Mouse (Mus musculus): ENCODE measurements around the gene Slx4.
A peak's percentile ranks its signal among the peaks of the same experiment; 100 is the strongest.
"Not testable (repeated sequence)": the region's sequence is repeated elsewhere in the genome, so short reads cannot be mapped to it uniquely, and the experiment has no call there.

Gene Slx4

GRCm38 (mm10) chr16:4003489-4004398, at the start of gene Slx4:
Gene Slx4 (minus strand): TSS chr16:4003770.
- DNase-seq (ENCODE audit: low spot score): peak; percentile 90

DNA sequence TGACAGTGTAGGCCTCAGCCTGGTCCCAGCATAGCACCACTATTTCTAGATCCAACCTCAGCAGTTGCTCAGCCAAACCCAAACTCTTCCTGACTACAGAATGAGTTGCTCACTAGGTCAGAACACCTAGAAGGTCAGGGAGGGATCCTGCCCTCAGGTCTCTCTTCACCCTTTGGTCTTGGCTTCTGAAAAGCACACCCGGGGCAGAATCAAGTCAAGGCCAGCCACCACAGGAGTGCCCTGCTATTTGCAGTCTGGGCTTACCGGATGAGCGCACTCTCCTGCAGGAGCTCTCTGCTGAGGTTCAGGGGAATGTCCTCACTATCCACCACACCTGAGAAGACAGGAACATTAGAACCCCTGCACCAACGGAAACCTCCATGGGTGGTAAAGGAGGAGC, 49.0 kb upstream of the Slx4 start:
- DNase-seq (ENCODE audit: low spot score): no peak

GRCm38 (mm10) chr16:4045524-4045923, 42.0 kb upstream of the Slx4 start:
- no peak for DNase-seq (ENCODE audit: low spot score)

- no peak for DNase-seq (ENCODE audit: low spot score)
Observed at GRCm38 (mm10) chr16:4044093-4044492, 40.5 kb upstream of the Slx4 start.

GRCm38 (mm10) chr16:4041646-4042045, 38.1 kb upstream of the Slx4 start:
- DNase-seq (ENCODE audit: low spot score): no peak

- DNase-seq (ENCODE audit: low spot score): no peak
Observed at GRCm38 (mm10) chr16:4040206-4040605, 36.6 kb upstream of the Slx4 start.

GRCm38 (mm10) chr16:4037690-4038089, 34.1 kb upstream of the Slx4 start:
- no peak for DNase-seq (ENCODE audit: low spot score)

- DNase-seq (ENCODE audit: low spot score): no peak
Observed at GRCm38 (mm10) chr16:4036807-4037206, 33.2 kb upstream of the Slx4 start, which contains the start of gene Dnase1. Gene Dnase1 (plus strand): TSS chr16:4036942.

GRCm38 (mm10) chr16:4035575-4035974, 32.0 kb upstream of the Slx4 start:
- no peak for DNase-seq (ENCODE audit: low spot score)

DNA sequence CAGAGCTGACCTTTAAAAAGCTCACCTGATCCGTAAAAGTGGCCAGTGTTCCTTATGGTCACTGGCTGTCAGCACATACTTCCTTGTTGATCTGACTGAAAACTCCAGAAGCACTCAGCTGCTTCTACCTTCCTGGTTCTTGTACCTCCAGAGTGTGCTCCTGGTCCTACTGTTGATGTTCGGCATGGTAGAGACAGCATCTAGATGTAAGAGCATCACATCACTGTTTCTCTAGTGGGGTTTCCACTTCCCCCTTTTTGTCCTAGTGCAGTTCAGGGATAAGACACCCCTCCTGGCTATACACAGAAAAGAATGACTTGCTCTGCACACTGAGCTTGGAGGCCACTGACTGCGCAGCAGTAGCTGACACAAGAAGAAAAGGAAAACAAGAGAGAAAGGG, 30.9 kb upstream of the Slx4 start:
- no peak for DNase-seq (ENCODE audit: low spot score)

DNA sequence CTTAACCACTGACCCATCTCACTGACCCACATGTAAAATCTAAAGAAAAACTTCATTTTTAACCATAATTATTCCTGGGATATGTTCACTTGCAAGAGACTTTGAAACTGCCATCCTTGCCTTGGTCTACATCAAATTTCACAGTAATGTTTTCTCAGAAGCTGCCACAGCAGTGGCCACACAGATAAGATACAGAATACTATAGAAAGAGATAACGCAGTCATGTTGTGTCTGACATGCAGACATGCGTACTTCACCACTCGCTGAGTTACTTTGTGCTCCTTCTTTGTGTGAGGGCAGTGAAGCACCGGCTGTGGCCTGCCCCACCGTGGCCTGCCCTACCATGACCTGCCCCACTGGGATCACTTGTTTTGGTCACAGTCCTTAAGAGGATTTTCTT, 30.4 kb upstream of the Slx4 start:
- DNase-seq (ENCODE audit: low spot score): no peak

GRCm38 (mm10) chr16:4032341-4032748, 28.8 kb upstream of the Slx4 start:
- DNase-seq (ENCODE audit: low spot score): no peak

DNA sequence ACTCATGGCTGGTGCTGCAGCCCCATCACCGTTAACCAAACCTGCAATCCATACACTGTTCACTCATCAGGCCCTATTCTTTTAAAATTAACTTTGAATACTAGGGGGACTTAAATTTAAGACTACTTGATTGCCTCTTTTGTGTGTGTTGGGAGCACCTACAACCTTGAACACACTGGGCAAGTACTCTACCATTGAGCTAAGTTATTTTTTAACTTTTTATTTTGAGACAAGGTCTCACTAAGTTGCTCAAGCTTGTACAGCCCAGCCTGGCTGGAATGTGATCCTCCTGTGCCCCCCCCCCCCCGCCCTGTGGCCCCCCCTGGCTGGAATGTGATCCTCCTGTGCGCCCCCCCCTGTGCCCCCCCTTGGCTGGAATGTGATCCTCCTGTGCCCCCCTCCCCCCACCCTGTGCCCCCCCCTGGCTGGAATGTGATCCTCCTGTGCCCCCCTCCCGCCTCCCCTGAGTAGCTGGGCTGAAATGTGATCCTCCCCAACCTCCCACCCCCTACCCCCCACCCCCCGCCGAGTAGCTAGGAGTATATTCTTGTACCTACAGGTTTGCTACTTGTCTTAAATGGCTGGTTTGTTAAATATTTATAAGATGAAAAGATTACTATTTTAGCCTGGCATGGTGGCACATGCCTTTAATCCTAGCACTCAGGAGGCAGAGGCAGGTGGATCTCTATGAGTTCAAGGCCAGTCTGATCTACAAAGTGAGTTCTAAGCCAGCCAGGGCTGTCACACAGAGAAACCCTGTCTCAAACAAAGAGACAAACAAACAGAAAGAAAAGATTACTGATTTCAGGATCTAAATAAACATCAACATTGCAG, 28.1 kb upstream of the Slx4 start:
- DNase-seq (ENCODE audit: low spot score): no peak

DNA sequence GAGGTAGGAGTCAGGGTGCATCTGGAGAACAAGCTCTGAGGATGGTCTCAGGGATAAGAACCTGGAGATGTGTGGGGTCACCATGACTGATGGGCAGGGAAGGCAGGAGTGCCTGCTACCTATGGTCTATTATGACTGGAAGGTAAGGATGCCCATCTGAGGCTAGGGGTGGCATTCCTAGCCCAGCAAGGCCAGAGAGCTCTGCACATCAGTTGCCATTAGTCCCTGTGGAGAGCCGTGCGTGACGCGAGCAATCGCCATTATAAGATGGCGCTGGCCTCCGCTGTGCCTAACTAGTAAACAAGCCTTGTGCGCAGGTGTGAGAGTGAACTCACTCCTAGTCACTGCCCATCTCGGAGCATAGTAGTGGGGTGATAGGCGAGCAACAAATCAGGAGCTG, 26.9 kb upstream of the Slx4 start:
- no peak for DNase-seq (ENCODE audit: low spot score)

DNA sequence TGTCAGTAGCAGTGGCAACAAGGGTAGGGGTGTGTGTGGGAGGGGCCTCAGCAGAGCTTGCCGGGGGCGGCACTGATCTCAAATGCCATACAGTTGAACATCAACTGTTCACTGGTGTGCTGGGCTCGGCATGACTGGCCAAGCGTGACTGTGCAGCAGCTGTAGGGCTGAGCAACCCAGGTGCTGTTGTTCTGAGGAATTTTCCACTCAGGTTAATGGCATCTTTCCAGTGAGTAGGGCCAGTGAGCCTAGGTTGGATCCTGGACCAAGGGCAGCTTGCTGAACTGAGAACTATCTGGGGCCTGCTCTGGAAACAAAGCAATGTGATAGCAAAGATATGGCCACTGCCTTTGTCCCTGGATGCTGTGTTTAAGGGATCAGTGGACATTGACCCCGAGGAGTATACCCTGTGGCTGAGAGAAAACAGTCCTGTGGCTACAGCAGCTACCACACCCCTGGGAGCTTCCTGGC, 25.8 kb upstream of the Slx4 start:
- DNase-seq (ENCODE audit: low spot score): no peak

DNA sequence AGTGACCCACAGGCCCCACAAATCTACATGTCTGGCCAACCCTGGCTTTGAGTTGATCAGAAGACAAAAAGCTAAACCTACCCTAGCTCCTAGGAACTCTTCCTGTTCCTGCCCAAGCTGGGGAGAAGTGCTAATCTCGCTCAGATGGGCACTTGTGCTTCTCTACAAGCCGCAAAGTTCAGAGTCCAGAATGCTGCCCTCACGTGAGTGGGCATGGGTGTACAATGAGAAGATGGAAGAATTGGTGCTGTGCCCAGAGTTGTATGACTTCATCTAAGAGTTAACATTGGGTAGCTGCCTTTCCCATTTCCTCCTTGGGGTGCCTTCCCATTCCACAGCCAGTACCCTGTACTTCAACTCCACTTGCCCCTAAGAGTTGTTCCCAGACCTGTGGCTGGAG, 23.6 kb upstream of the Slx4 start:
- no peak for DNase-seq (ENCODE audit: low spot score)

DNA sequence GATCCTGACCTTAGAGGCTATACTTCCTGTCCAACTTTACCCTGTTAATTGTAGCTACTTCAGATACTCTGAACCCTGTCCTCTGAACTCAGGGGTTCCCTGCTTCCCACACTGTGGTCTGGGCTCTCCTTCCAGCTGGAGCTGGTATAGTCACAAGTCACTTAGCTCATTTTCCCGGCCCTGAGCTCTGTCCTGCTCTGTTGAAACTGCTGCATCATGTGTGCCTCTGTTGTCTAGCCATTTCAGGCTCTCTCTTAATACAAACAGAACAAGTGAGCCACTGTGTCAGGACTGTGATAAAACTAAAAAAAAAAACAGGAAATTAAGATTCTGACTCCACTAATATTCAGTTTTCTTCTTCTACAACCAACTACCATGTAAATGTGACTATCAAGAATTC, 23.1 kb upstream of the Slx4 start:
- DNase-seq (ENCODE audit: low spot score): no peak

- no peak for DNase-seq (ENCODE audit: low spot score)
Observed at GRCm38 (mm10) chr16:4022719-4023118, 19.1 kb upstream of the Slx4 start.

- DNase-seq (ENCODE audit: low spot score): no peak
Observed at GRCm38 (mm10) chr16:4021241-4021640, 17.7 kb upstream of the Slx4 start.

DNA sequence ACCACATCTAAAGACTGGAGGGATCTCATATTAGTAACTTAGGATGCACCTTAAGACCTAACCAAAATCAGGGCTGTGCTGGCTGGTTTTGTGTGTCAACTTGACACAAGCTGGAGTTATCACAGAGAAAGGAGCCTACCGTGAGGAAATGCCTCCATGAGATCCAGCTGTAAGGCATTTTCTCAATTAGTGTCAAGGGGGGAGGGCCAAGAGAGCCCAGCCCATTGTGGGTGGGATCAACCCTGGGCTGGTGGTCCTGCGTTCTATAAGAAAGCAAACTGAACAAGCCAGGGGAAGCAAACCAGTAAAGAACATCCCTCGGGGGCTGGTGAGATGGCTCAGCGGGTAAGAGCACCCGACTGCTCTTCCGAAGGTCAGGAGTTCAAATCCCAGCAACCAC, 13.9 kb upstream of the Slx4 start:
- DNase-seq (ENCODE audit: low spot score): not testable (repeated sequence)

DNA sequence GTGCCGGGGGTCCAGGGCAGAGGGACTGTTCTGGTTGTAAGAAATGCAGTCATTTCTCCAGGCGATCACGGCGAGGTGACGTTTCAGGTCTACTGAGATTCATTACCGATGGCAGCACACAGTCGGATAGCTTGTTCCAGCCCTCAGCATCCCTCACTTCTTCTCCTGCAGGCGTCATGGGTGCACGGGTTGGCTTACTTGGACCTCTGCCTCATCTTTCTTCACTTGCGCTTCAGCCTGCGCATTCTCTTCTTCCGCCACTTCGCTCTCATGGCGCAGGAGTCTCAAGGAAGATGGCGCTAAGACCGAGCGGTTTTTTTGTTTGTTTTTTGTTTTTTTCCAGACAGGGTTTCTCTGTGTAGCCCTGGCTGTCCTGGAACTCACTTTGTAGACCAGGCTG, 13.2 kb upstream of the Slx4 start:
- DNase-seq (ENCODE audit: low spot score): not testable (repeated sequence)

DNA sequence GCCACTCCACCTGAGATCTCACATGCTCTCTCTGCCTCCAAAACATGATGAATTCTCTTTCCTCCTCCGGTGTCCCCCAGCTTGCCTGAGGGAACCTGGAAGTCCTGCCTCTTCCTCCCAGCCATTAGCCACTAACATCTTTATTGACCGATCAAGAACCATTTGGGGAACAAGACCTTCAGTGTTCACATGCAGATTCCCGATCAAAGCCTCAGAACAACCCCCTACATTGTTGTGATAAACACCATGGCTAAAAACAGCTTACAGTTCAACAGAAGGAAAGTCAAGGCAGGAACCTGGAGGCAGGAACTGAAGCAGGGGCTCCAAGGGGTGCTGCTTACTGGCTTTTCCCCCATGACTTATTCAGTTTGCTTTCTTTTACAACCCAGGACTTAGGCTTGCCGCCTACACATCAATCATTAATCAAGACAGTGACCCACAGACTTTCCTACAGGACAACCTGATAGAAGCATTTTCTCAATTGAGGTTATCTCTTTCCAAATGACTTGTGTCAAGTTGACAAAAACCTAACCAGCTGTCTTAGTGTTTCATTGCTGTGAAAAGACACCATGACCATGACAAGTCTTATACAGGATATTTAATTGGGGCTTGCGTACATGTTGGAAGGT, 10.6 kb upstream of the Slx4 start:
- DNase-seq (ENCODE audit: low spot score): no peak
